ENCODE assay signal across 12 mouse cellular contexts in genomic region chr1:168342269-168342668, GRCm38 (mm10).
A peak's percentile ranks its signal among the peaks of the same experiment; 100 is the strongest.
DNase-seq lines count a peak whose midpoint lies in the region; ATAC-seq lines count a peak whose summit lies in the region.
"Had no signal": no experiment of that assay in that cellular context is flagged by ENCODE, and none has a peak within 500 bp of the region (broad histone marks: within the 10 kb centered on the region; RNA-seq: fewer than 3 reads in every experiment).

No protein-coding gene starts in this region.

- H3K27ac ChIP-seq in kidney, embryonic 16.5 days (ENCODE audit: low read length) = 0 out of 2 replicates have a peak overlapping the region, but pooled peaks have one; percentile 29
- peak overlapping the region; percentile 86 for H3K27ac ChIP-seq in forebrain, embryonic 15.5 days (replicated peaks)
- H3K27ac ChIP-seq in limb, embryonic 12.5 days = no peak overlapping the region
- peak overlapping the region; percentile 44 for H3K27ac ChIP-seq in neural tube, embryonic 14.5 days (ENCODE audit: low read depth, low read length)
- H3K27ac ChIP-seq: liver, embryonic 13.5 days; macrophage had no signal

- H3K27me3 ChIP-seq in kidney, embryonic 16.5 days (ENCODE audit: insufficient read depth, low read length) = no peaks in the 10 kb centered on the region
- no peaks in the 10 kb centered on the region for H3K27me3 ChIP-seq in forebrain, embryonic 15.5 days
- no peaks in the 10 kb centered on the region for H3K27me3 ChIP-seq in limb, embryonic 12.5 days
- H3K27me3 ChIP-seq in neural tube, embryonic 14.5 days (ENCODE audit: control insufficient read depth, insufficient read depth, low read length) = no peaks in the 10 kb centered on the region
- H3K27me3 ChIP-seq: liver, embryonic 13.5 days had no signal

- ATAC-seq in kidney, embryonic 16.5 days (ENCODE audit: low FRiP score, low TSS enrichment) = no peak
- peak; percentile 20; the same call in 1 of the 2 replicates for ATAC-seq in forebrain, embryonic 15.5 days (replicated peaks)
- ATAC-seq in limb, embryonic 12.5 days (ENCODE audit: insufficient number of reproducible peaks, insufficient read depth, low FRiP score, low TSS enrichment, low read depth) = no peak
- ATAC-seq in neural tube, embryonic 14.5 days (ENCODE audit: low read depth) = no peak

- WGBS in kidney, embryonic 16.5 days = 42% methylated on average over 5 of the region's 6 CpGs
- 25% methylated on average over 6 of the region's 6 CpGs for WGBS in forebrain, embryonic 15.5 days
- 48% methylated on average over 5 of the region's 6 CpGs for WGBS in limb, embryonic 12.5 days
- 51% methylated on average over 5 of the region's 6 CpGs for WGBS in neural tube, embryonic 14.5 days

- H3K4me1 ChIP-seq in kidney, embryonic 16.5 days (ENCODE audit: insufficient read depth, low read length) = peaks cover 60% of the 10 kb centered on the region
- H3K4me1 ChIP-seq in forebrain, embryonic 15.5 days = peaks cover 66% of the 10 kb centered on the region
- H3K4me1 ChIP-seq in limb, embryonic 12.5 days (replicated peaks) = peaks cover 53% of the 10 kb centered on the region
- H3K4me1 ChIP-seq in neural tube, embryonic 14.5 days (ENCODE audit: control insufficient read depth, insufficient read depth, low read length) = peaks cover 27% of the 10 kb centered on the region; the same call in 1 of the 2 replicates

- H3K4me3 ChIP-seq in kidney, embryonic 16.5 days (ENCODE audit: low read length) = no peak overlapping the region
- H3K4me3 ChIP-seq in forebrain, embryonic 15.5 days = no peak overlapping the region
- H3K4me3 ChIP-seq in limb, embryonic 12.5 days (replicated peaks) = no peak overlapping the region
- no peak overlapping the region for H3K4me3 ChIP-seq in neural tube, embryonic 14.5 days (ENCODE audit: low read depth, low read length)
- H3K4me3 ChIP-seq: liver, embryonic 13.5 days had no signal

- DNase-seq in kidney, postnatal 36 days = no peak
- DNase-seq in adrenal gland, postnatal 36 days = no peak
- no peak for DNase-seq in heart, postnatal 4 days
- DNase-seq in layer of hippocampus, adult 11-12 months (ENCODE audit: low spot score) = no peak
- DNase-seq: kidney, adult 11 months; layer of hippocampus, postnatal 36 days; liver, embryonic 13.5 days had no signal

- peak overlapping the region; percentile 38; the same call in 1 of the 2 replicates for H3K9ac ChIP-seq in kidney, embryonic 16.5 days (replicated peaks; ENCODE audit: low read length)
- H3K9ac ChIP-seq in forebrain, embryonic 15.5 days (replicated peaks) = peak overlapping the region; percentile 19; the same call in 1 of the 2 replicates
- H3K9ac ChIP-seq in limb, embryonic 12.5 days (replicated peaks) = no peak overlapping the region
- H3K9ac ChIP-seq in neural tube, embryonic 14.5 days (replicated peaks; ENCODE audit: low read depth, low read length) = no peak overlapping the region
- H3K9ac ChIP-seq: liver, embryonic 13.5 days had no signal

- peak overlapping the region; percentile 21; the same call in 1 of the 2 replicates for H3K4me2 ChIP-seq in kidney, embryonic 16.5 days (replicated peaks; ENCODE audit: low read depth, low read length)
- peak overlapping the region; percentile 14 for H3K4me2 ChIP-seq in forebrain, embryonic 15.5 days (replicated peaks)
- peak overlapping the region; percentile 40 for H3K4me2 ChIP-seq in limb, embryonic 12.5 days
- H3K4me2 ChIP-seq in neural tube, embryonic 14.5 days (ENCODE audit: low read depth, low read length) = peak overlapping the region; percentile 11; the same call in 1 of the 2 replicates
- H3K4me2 ChIP-seq: liver, embryonic 13.5 days had no signal

- no peaks in the 10 kb centered on the region; the same call in 1 of the 2 replicates for H3K36me3 ChIP-seq in kidney, embryonic 16.5 days (ENCODE audit: insufficient read depth, low read length)
- no peaks in the 10 kb centered on the region for H3K36me3 ChIP-seq in forebrain, embryonic 15.5 days
- H3K36me3 ChIP-seq in limb, embryonic 12.5 days = no peaks in the 10 kb centered on the region
- H3K36me3 ChIP-seq in neural tube, embryonic 14.5 days (ENCODE audit: control insufficient read depth, insufficient read depth, low read length) = no peaks in the 10 kb centered on the region
- H3K36me3 ChIP-seq: liver, embryonic 13.5 days had no signal

- H3K9me3 ChIP-seq in kidney, embryonic 16.5 days (ENCODE audit: low read length) = no peaks in the 10 kb centered on the region
- no peaks in the 10 kb centered on the region for H3K9me3 ChIP-seq in forebrain, embryonic 15.5 days
- H3K9me3 ChIP-seq in limb, embryonic 12.5 days = no peaks in the 10 kb centered on the region
- H3K9me3 ChIP-seq in neural tube, embryonic 14.5 days (ENCODE audit: control insufficient read depth, low read length) = no peaks in the 10 kb centered on the region
- H3K9me3 ChIP-seq: liver, embryonic 13.5 days had no signal

Comparison
In these comparisons a context has a peak if more than half of its experiments do, and no peak if none do; other contexts are left out.
1. H3K9ac ChIP-seq: peak in kidney, embryonic 16.5 days (single experiment) and forebrain, embryonic 15.5 days (single experiment); none in limb, embryonic 12.5 days (single experiment) and neural tube, embryonic 14.5 days (single experiment).
2. Peak in every context shown above with its lines, with median percentiles within 50 percentile points of each other: H3K4me2 ChIP-seq.